Mouse (Mus musculus) G1E (cell line): ENCODE results near the gene Commd4.
"Not testable (repeated sequence)": the region's sequence is repeated elsewhere in the genome, so short reads cannot be mapped to it uniquely, and the experiment has no call there.

ENCODE experiments used
- CTCF ChIP-seq: IDR thresholded peaks from 2 replicates; pipeline ENCODE4 v1.5.1; 2012; ENCODE audit warnings: low read depth, low read length, inconsistent platforms, mixed read lengths
- GATA1 ChIP-seq: IDR thresholded peaks from 2 replicates; pipeline ENCODE4 v1.6.1; 2012; ENCODE audit warnings: borderline replicate concordance, low read length, inconsistent platforms, mixed read lengths
- GATA2 ChIP-seq: IDR thresholded peaks from 2 replicates; pipeline ENCODE4 v1.6.1; 2012; ENCODE audit warnings: low read depth, low read length, inconsistent platforms, borderline replicate concordance
- POLR2AphosphoS5 ChIP-seq: IDR thresholded peaks from 2 replicates; pipeline ENCODE4 v1.6.1; 2012; ENCODE audit warnings: low read depth, low read length, inconsistent platforms; ENCODE audit not compliant: insufficient replicate concordance
- TAL1 ChIP-seq: conservative IDR thresholded peaks from 2 replicates; pipeline ENCODE4 v1.6.1; 2012; ENCODE audit warnings: low read depth, low read length, inconsistent platforms, mixed read lengths

- not testable (repeated sequence) for TF ChIP-seq CTCF, TAL1, POLR2AphosphoS5, GATA2, GATA1
These were observed 45.4 kb upstream of the Commd4 start for GRCm38 (mm10) chr9:57203571-57203970.
